Mouse (Mus musculus): ENCODE measurements around the gene Dcp1b. TPM values are rescaled to one million over a fixed set of nuclear protein-coding genes. Genes with fewer than 3 reads are reported as not detected.
A peak's percentile ranks its signal among the peaks of the same experiment; 100 is the strongest.

The Dcp1b gene
- polyA plus RNA-seq, 1 experiment, result 11.9 TPM

GRCm38 (mm10) chr6:119137768-119138167 lies 37.3 kb upstream of the Dcp1b start:
- WGBS, result 74% methylated on average over 10 of the region's 10 CpGs
- TF ChIP-seq POLR2A (IDR thresholded peaks at IDR 0.05; ENCODE audit: low read depth, low read length) (no peak), CTCF (IDR thresholded peaks at IDR 0.05; ENCODE audit: extremely low read depth, insufficient read length, insufficient replicate concordance, low read depth, low read length) (no peak)
- Histone ChIP-seq H3K4me3 (ENCODE audit: low read depth, low read length) (no peak overlapping the region), H3K27ac (ENCODE audit: insufficient read depth, low read depth, low read length) (no peak overlapping the region), H3K36me3 (ENCODE audit: control insufficient read depth, insufficient read depth, low read length) (no peaks in the 10 kb centered on the region), H3K4me1 (ENCODE audit: control insufficient read depth, insufficient read depth, insufficient read length, low read length) (peaks cover 7% of the 10 kb centered on the region; the same call in 1 of the 2 replicates), H3K27me3 (ENCODE audit: control insufficient read depth, insufficient read depth, low read length) (no peaks in the 10 kb centered on the region)

DNA sequence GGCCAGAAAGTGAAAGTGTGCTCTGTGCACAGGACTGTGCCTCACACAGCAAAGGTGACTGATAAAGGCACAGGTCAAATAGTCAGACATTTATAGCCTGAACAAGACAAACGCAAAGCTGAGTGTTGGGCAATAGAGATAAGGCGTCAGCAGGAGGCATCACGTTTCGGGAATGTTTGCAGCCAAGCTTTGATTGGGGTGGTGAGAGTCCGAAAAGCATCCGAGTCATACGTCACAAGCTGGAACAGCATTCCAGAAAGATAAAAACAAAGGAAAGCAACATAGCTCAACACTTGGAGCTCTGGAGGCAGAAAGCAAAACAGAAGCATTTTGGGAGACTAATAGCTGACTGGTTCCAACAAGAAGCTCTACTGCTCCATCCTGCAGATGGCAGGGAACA lies 35.5 kb upstream of the Dcp1b start:
- peaks cover 7% of the 10 kb centered on the region; the same call in 1 of the 2 replicates for H3K4me1 ChIP-seq (ENCODE audit: control insufficient read depth, insufficient read depth, insufficient read length, low read length)
- H3K27me3 ChIP-seq (ENCODE audit: control insufficient read depth, insufficient read depth, low read length), result no peaks in the 10 kb centered on the region
- 9% methylated on average over 7 of the region's 7 CpGs for WGBS
- no peak overlapping the region for H3K27ac ChIP-seq (ENCODE audit: insufficient read depth, low read depth, low read length)
- TF ChIP-seq CTCF (IDR thresholded peaks at IDR 0.05; ENCODE audit: extremely low read depth, insufficient read length, insufficient replicate concordance, low read depth, low read length) (no peak), POLR2A (IDR thresholded peaks at IDR 0.05; ENCODE audit: low read depth, low read length) (no peak)
- H3K4me3 ChIP-seq (ENCODE audit: low read depth, low read length), result no peak overlapping the region
- no peaks in the 10 kb centered on the region for H3K36me3 ChIP-seq (ENCODE audit: control insufficient read depth, insufficient read depth, low read length)

GRCm38 (mm10) chr6:119145109-119145508 lies 29.9 kb upstream of the Dcp1b start:
- Histone ChIP-seq H3K4me3 (ENCODE audit: low read depth, low read length) (no peak overlapping the region), H3K4me1 (ENCODE audit: control insufficient read depth, insufficient read depth, insufficient read length, low read length) (no peaks in the 10 kb centered on the region), H3K36me3 (ENCODE audit: control insufficient read depth, insufficient read depth, low read length) (no peaks in the 10 kb centered on the region), H3K27me3 (ENCODE audit: control insufficient read depth, insufficient read depth, low read length) (no peaks in the 10 kb centered on the region), H3K27ac (ENCODE audit: insufficient read depth, low read depth, low read length) (no peak overlapping the region)
- TF ChIP-seq POLR2A (IDR thresholded peaks at IDR 0.05; ENCODE audit: low read depth, low read length) (no peak), CTCF (IDR thresholded peaks at IDR 0.05; ENCODE audit: extremely low read depth, insufficient read length, insufficient replicate concordance, low read depth, low read length) (no peak)
- 40% methylated on average over 4 of the region's 4 CpGs for WGBS

DNA sequence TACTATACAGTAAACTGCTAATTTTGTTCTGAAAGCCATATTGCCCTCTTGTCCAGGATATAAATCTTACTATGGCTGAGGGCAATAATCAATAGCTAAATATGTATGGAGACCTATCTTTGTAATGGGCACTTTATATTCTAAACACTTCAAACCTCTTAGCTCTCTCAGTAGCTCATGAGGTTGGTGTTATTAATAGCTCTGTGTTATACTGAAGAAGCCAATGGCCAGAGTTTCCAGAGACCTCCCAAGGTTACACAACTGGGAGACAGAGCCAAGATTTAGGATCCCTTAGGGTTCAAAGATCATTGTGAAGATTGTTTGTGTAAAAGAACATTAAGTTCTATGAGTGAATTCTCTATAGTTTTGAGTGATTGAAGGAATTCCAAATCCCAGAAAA lies 9.4 kb upstream of the Dcp1b start:
- Histone ChIP-seq H3K4me1 (ENCODE audit: control insufficient read depth, insufficient read depth, insufficient read length, low read length) (no peaks in the 10 kb centered on the region), H3K36me3 (ENCODE audit: control insufficient read depth, insufficient read depth, low read length) (no peaks in the 10 kb centered on the region), H3K27me3 (ENCODE audit: control insufficient read depth, insufficient read depth, low read length) (no peaks in the 10 kb centered on the region), H3K27ac (ENCODE audit: insufficient read depth, low read depth, low read length) (no peak overlapping the region), H3K4me3 (ENCODE audit: low read depth, low read length) (no peak overlapping the region)
- no peak for TF ChIP-seq CTCF (IDR thresholded peaks at IDR 0.05; ENCODE audit: extremely low read depth, insufficient read length, insufficient replicate concordance, low read depth, low read length)

DNA sequence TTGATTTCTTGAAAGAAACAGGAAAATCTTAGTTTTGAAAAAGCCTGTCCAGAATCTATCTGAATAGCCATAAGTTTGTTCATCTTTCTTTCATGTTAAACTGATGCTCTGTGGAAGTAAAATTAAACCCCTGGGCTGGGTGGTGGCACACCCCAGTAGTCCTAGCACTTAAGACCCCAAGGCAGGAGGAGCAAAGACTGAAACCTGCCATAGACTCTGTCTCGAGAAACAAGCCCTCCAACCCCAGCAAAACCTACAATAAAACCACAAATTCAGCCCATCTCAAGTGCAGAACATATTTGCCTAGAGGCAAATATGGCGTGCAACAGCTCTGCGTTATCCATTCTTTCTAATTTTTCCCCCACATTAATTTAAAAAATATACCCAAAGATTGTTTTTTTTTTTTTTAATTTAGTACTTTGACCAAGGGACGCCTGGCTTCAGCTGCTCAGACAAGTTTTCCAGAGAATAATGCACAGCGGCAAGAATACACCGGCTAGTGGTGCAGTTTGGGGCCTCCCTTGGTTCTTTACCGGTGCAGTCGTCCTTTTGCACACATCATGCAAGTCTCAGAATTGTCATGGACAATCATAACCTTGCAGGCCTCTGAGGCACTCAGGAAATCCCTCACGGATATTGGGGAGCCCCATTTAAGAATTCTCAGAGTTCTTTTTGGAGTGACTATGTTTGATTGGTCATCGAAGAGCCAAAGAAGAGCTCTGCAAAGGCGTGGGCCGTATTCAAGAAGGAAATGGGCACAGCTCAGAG lies 562 bp upstream of the Dcp1b start:
- Histone ChIP-seq H3K27me3 (ENCODE audit: control insufficient read depth, insufficient read depth, low read length) (no peaks in the 10 kb centered on the region), H3K27ac (ENCODE audit: insufficient read depth, low read depth, low read length) (no peak overlapping the region), H3K4me1 (ENCODE audit: control insufficient read depth, insufficient read depth, insufficient read length, low read length) (no peaks in the 10 kb centered on the region; the same call in 1 of the 2 replicates), H3K36me3 (ENCODE audit: control insufficient read depth, insufficient read depth, low read length) (no peaks in the 10 kb centered on the region), H3K4me3 (ENCODE audit: low read depth, low read length) (peak overlapping the region; percentile 88)
- WGBS, result 52% methylated on average over 12 of the region's 12 CpGs
- TF ChIP-seq CTCF (IDR thresholded peaks at IDR 0.05; ENCODE audit: extremely low read depth, insufficient read length, insufficient replicate concordance, low read depth, low read length) (no peak), POLR2A (IDR thresholded peaks at IDR 0.05; ENCODE audit: low read depth, low read length) (no peak)

- H3K4me3 ChIP-seq (ENCODE audit: low read depth, low read length), result no peak overlapping the region
- TF ChIP-seq POLR2A (IDR thresholded peaks at IDR 0.05; ENCODE audit: low read depth, low read length) (no peak), CTCF (IDR thresholded peaks at IDR 0.05; ENCODE audit: extremely low read depth, insufficient read length, insufficient replicate concordance, low read depth, low read length) (no peak)
Measured at GRCm38 (mm10) chr6:119176103-119176502, 1.1 kb downstream of the Dcp1b start.

GRCm38 (mm10) chr6:119177101-119177500 lies 2.0 kb downstream of the Dcp1b start:
- H3K27me3 ChIP-seq (ENCODE audit: control insufficient read depth, insufficient read depth, low read length), result no peaks in the 10 kb centered on the region
- H3K4me3 ChIP-seq (ENCODE audit: low read depth, low read length), result no peak overlapping the region
- TF ChIP-seq POLR2A (IDR thresholded peaks at IDR 0.05; ENCODE audit: low read depth, low read length), result no peak
- 59% methylated on average over 8 of the region's 8 CpGs for WGBS
- no peaks in the 10 kb centered on the region; the same call in 1 of the 2 replicates for H3K4me1 ChIP-seq (ENCODE audit: control insufficient read depth, insufficient read depth, insufficient read length, low read length)
- H3K36me3 ChIP-seq (ENCODE audit: control insufficient read depth, insufficient read depth, low read length), result no peaks in the 10 kb centered on the region; the same call in 1 of the 2 replicates
- no peak overlapping the region for H3K27ac ChIP-seq (ENCODE audit: insufficient read depth, low read depth, low read length)

More at GRCm38 (mm10) chr6:119176103-119176502, 1.1 kb downstream of the Dcp1b start:
- Histone ChIP-seq H3K27ac (ENCODE audit: insufficient read depth, low read depth, low read length) (no peak overlapping the region), H3K36me3 (ENCODE audit: control insufficient read depth, insufficient read depth, low read length) (no peaks in the 10 kb centered on the region; the same call in 1 of the 2 replicates), H3K4me1 (ENCODE audit: control insufficient read depth, insufficient read depth, insufficient read length, low read length) (no peaks in the 10 kb centered on the region; the same call in 1 of the 2 replicates), H3K27me3 (ENCODE audit: control insufficient read depth, insufficient read depth, low read length) (no peaks in the 10 kb centered on the region)
- WGBS, result 56% methylated on average over 7 of the region's 7 CpGs
